8 mouse cellular contexts compared by ENCODE assay signal in the genomic region with DNA sequence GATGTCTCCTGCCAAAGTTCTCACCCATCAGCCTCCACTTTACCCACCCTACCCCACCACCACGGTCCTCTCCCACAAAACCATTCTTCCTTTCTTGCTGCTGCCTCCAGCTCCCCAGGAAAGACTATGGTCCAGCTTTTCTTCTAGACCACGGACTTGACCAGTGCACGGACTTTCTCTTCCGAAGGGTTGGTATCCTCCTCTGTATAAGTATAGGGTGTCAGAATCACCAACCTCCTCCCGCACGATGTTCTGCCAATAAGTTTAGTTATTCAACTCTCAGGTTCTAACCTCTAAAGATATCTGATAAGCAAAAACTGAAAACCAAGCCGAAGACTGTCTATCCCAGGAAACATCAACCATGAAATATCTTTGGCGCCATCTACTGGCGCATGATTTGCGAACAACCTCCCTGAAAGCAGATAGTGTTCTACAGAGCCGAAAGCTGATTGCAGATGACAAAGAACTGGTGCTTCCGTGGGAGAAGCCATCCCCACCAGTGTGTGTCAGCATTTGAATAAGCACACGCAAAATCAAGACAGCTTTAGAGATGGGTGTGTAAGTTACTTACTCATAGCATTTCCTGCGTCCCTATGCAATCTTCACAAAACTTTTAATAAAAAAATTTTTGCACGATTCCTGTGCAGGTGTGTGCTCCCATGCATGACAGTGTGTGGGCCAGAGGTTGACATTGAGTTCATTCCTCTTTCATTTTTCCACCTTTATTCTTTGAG.
DNase-seq lines count a peak whose midpoint lies in the region; ATAC-seq and TF ChIP-seq lines count a peak whose summit lies in the region.

No protein-coding gene starts in this region.

- peak; percentile 58 for DNase-seq in WW6 (ENCODE audit: low read depth, low spot score)
- peak; percentile 84 to 91 for DNase-seq in cerebellum, postnatal 25 days
- DNase-seq in gastrocnemius, adult 2 months = peak; percentile 83
- peak; percentile 93 for DNase-seq in hindlimb bud, embryonic 11.5 days (ENCODE audit: extremely low spot score, low read depth, low spot score)
- peak; percentile 84 for DNase-seq in left cerebral cortex, adult 11 months (ENCODE audit: low spot score)
- DNase-seq in right cerebral cortex, postnatal 14 days = peak; percentile 83
- peak; percentile 62 to 86 for DNase-seq in urinary bladder, postnatal 4 days (ENCODE audit: low spot score in 2 of 2)

- peak; percentile 94 for TF ChIP-seq CTCF in gastrocnemius, adult 2 months (IDR thresholded peaks at IDR 0.05)

- H3K4me3 ChIP-seq in gastrocnemius, adult 2 months = peak overlapping the region; percentile 58

- peak overlapping the region; percentile 46 for H3K27ac ChIP-seq in gastrocnemius, adult 2 months

- intact Hi-C loops in gastrocnemius, adult 2 months (cut with DNase I) = loop anchor here (1.0 kb wide), 1 partner anchor 342 kb away; no protein-coding TSS in a partner anchor

- peak; percentile 77 for ATAC-seq in megakaryocyte progenitor cell, adult 5-6 weeks (replicated peaks; ENCODE audit: poor library complexity)

Comparison
In these comparisons a context has a peak if more than half of its experiments do, and no peak if none do; other contexts are left out.
1. Peak in every context shown above with its lines: DNase-seq, ATAC-seq, H3K4me3 ChIP-seq and H3K27ac ChIP-seq.